Mouse (Mus musculus) brain, embryonic 14.5 days (tissue): Measurements from ENCODE around the gene Ccdc78. TPM values are rescaled to one million over a fixed set of nuclear protein-coding genes. Genes with fewer than 3 reads are reported as not detected.

Source experiments
- DNase-seq: peaks from one replicate; pipeline ENCODE4 v3.0.0-alpha.2; 2011; ENCODE audit warnings: low read depth
- CTCF ChIP-seq: fragments of 200-500 bp; IDR thresholded peaks from 2 replicates; pipeline ENCODE4 v1.5.1; 2012; ENCODE audit warnings: inconsistent platforms, mild to moderate bottlenecking, moderate library complexity, borderline replicate concordance; ENCODE audit not compliant: insufficient read depth, insufficient read length; ENCODE audit errors: extremely low read depth
- POLR2A ChIP-seq: fragments of 200-500 bp; IDR thresholded peaks from 2 replicates; pipeline ENCODE4 v1.6.1; 2012; ENCODE audit warnings: mild to moderate bottlenecking, inconsistent platforms, borderline replicate concordance; ENCODE audit not compliant: poor library complexity, insufficient read depth, insufficient read length, severe bottlenecking; ENCODE audit errors: extremely low read depth
- polyA plus RNA-seq: library from polyadenylated mRNA; depleted of rRNA; stranded (reverse); fragments of >200 nt; gene quantifications from 2 replicates; pipeline ENCODE4 v1.2.3, GENCODE M21; 2012

The Ccdc78 gene
- polyA plus RNA-seq, 1 experiment: 0.08 TPM

DNA sequence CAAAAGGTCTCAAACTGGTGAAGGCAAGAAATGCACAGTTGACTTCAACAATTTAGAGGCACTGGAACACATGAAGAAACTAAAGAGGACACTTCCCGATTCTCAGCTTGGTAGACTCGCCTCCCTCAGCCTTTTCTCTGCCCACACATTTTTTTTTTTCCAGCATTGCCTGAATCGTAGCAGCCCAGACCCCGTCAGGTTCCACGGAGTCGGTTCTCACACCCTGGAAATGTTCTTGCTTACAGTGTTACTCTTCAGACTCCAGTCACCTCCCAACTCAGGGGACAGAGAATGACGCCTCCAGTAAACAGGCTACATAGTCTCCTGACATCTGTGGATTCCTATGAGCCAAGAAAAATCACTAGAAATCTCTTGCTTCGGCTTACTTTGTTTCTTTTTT is 26.2 kb upstream of the Ccdc78 start:
- TF ChIP-seq POLR2A (no peak), CTCF (no peak)
- no peak for DNase-seq

DNA sequence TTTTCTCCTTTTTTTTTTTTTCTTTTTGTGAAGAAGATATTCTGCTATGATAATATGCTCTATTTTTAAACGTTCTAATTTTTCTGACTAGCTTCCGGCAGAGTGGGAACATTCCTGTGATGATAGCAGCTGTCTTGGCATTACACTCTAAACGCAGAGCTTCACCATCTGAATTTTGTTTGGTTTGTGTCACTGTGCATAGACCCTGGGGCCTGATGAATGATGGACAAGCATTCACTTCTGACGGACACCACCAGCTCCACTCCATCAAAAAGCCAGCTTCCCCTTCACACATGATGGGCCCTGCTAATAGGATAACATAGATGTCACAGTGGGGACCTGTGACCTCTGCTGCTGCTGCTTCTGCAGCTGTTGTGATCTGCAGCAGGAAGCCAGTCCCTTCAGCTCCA is 24.8 kb upstream of the Ccdc78 start:
- DNase-seq: no peak
- TF ChIP-seq CTCF (no peak), POLR2A (no peak)

DNA sequence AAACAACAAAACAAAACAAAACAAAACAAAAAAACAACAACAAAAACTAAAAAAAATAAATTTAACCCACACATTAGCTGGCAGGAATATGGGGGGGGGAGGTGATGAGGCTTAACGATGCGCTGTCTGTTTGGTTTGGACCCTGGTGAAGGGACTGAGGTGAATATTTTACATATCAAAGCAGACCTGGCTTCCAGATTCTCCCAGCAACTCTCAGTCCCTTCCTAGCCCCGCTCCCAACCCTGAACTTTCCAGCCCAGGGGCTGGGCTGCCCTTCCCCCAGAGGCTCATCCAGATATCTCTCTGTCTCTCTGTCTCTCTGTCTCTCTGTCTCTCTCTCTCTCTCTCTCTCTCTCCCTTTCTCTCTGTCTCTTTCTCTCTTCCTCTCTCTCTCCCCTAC is 23.8 kb upstream of the Ccdc78 start:
- DNase-seq: no peak
- TF ChIP-seq CTCF (no peak), POLR2A (no peak)

DNA sequence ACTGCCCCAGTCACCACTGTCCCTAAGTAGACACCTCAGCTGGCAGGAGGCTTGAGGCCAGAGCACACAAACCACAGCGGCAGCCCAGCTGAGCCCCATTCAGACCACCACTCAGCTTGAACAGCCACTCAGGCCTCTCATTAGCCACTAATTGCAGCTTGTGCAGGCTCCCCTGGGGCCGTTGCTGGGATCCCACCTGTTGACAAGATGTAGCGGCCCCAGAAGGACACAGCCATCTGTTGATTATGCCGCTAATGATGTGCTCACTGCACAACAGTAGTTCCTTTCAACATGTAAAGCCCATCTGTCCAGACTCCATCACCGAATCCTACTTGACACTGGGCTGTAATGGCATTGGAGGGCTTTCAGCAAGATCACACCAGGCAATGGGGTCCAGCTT is 20.5 kb upstream of the Ccdc78 start:
- TF ChIP-seq POLR2A: no peak
- no peak for TF ChIP-seq CTCF
- peak; percentile 87 for DNase-seq

DNA sequence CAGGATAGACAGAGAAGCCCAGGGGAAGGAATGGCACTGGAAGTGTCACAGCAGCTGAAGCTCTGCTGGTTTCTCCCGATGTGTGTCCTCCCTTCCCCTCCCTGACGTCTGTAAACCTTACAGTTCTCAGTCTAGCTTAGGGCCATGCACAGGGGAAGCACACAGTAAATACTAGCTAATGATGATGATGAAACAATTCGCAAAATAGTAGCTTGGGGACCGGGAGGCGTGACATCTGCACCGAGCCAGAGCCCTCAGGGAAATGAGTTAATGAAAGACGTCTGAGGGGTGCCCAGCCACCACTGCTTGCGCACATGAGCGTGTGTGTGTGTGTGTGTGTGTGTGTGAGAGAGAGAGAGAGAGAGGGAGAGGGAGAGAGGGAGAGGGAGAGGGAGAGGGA is 17.0 kb upstream of the Ccdc78 start:
- no peak for DNase-seq
- no peak for TF ChIP-seq CTCF
- no peak for TF ChIP-seq POLR2A

DNA sequence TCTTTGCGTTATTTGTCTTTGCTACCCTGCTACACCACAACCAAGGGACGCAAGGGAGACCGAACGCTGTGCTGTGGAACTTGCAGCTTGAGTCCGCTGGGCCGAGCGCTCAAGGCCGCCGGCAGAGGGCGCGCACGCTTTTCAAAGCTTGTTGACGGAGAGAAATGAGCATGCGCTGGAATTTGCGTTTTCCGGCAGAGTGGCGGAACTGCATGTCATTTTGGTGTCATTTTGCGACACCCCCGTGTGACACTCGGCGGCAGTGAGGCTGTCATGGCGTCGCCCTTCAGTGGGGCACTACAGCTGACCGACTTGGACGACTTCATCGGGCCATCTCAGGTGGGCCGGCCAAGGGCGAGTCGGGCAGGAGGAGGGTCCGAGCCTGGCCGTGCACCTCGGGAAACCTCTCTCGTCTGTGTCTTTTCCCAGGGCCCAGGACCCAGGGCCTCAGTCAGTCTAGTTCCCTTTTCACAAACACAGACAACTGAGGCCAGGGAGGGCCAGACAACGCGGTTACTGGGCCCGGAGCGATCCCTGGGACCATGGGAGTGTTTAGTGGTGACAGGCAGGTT is 12.7 kb upstream of the Ccdc78 start, which contains the start of gene Narfl:
Narfl (plus strand) TSS at position 228 of the 572 bp plus-strand sequence.
- TF ChIP-seq CTCF (peak; percentile 96), POLR2A (peak; percentile 65; the same call in 1 of the 2 replicates)
- peak; percentile 99 for DNase-seq

DNA sequence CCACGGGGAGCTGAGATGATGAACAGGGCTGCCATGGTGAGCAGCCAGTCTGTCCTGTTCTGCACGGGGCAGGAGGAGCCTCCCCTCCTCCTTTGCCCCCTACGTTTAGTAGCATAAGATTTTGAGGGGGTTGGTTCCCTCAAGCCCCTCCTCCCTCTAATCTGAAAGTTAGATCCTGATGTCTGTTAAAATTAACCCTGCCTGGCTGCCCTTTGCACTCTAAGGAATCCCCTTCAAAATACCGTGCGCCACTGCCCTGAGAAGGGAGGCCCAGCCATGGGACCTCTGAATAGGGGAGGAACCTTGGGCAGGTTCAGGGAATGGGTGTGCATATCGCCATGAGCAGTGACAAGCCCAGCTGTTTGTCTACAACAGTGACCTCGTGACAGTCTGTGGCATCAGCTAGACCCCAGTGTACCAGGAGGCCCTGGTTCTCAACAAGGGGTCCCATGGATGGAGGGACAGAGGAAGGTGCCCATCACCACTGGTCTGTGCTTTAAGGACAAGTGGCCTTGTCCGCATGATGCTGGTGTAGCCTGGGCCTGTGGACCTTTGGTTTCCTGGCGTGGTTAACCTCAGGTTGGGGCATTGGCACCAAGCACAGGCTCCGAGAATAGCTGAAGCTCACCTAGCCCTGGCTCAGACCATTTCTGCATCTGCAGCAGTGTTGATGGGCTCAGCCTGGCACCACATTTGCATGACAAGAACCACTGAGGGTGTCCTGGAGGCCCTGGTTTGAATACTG is 10.9 kb upstream of the Ccdc78 start:
- TF ChIP-seq CTCF: no peak
- TF ChIP-seq POLR2A: no peak
- DNase-seq: no peak

DNA sequence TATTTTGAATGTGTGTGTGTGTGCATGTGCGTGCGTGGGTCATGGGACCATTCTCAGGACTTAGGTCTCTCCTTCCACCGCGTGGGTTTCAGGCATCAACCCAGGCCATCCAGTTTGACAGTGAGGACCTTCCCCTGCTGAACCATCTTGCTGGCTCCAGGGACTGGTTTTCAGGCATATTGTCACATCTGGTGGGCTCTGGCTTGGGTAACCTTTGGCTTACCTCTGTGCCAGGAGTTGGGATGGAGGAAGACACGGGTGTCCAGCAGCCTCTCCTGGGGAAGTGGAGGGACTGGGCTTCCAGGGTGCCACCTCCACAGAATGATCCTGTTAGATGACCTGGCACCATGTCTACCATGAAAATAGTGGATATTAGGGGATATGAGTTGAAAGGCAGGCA is 8.4 kb upstream of the Ccdc78 start:
- no peak for TF ChIP-seq POLR2A
- TF ChIP-seq CTCF: no peak
- no peak for DNase-seq

DNA sequence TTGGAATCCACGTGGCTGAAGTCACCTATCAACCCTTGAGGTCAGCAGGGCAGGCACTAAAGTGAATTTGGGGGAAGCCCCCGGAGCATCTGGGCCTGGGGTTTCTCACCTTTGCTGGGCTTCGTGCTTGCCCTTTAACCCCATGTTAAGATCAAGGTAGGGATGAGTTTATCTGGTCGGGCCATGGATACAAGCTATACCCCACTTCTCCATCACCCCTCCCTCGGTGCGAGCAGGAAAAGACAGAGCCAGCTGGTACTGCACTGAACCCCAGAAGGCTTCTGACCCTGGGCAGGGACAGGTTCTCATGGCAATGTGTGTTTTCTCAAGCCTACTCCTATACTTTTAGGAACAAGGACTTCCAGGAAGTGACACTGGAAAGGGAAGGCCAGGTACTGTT is 5.0 kb upstream of the Ccdc78 start:
- TF ChIP-seq CTCF: no peak
- TF ChIP-seq POLR2A: no peak
- no peak for DNase-seq

DNA sequence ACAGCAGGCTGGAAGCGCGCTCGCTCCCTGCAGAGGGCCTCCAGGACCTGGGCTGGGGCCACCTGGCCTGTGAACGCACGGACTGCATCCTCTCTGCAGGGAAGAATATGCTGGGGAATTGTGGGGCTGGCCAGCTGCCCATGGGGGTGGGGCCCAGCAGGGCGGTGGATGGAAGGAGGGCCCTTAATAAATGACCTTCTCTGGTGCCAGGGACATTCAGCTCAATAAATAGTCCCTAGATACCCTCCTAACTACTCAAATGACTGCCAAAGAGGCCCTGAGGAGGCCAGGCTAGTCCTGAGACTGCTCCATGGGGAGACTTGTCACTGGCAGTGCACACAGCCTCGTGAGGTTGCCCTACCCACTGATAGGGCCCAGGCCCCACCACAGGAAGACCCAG is 3.3 kb upstream of the Ccdc78 start:
- TF ChIP-seq POLR2A (no peak), CTCF (no peak)
- no peak for DNase-seq

DNA sequence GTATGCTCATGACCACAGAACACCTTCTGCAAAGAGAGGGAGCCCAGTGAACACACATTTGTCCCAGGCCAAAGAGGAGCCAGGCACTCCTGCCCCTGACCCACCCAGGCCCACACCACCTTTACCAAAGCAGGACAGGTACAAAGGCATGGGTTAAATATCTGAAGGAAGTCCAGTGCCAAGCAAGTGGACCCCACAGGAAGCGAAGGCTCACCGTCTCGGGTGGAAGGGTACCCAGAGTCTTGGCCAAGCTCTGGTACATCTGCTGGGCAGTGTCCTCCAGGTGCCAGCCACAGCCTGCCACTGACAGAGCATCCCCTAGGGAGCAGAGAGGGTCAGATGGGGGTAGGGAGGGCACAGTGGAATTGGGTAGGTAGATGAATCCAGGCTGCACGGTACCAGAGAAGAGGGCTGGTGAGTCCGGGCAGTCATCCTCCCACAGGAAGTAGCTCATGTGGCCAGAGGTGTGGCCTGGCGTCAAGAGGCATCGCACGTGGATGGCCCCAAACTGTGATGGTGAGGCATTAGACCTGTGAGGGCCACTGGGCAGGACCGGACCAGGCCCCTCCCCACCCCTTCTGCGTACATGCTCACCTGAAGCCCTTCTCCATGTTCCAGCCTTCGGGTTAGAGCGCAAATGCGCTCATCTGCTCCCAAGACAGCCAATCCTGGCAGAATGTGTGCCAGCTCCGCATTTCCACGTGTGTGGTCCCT is 2.4 kb upstream of the Ccdc78 start:
- DNase-seq: no peak

DNA sequence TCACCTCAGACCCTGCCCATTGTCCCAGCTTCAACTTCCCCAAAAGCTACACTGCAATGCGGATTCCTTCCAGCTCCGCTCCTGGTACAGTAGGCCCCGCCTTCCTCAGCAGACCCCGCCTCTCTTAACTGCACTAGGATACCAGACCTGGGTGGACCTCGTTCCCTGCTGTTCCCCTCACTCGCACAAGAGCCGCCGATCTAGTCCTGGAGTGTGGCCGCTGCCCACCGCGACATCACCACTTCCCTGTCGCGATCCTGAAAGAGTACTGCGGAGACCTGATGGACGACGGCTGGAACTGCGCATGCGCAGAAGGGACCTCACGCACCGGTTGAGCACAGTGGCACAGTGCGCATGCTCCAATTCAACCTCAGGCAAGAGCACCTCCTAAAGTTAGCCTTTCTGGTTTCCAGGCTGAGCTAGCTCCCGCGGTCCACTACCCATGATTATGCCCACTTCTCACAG is 1.1 kb upstream of the Ccdc78 start, which contains the start of gene Haghl:
Haghl (minus strand) TSS at position 393 of the 465 bp plus-strand sequence.
- TF ChIP-seq POLR2A (peak; percentile 46; the same call in 1 of the 2 replicates), CTCF (no peak)
- DNase-seq: peak; percentile 98

More for the DNA sequence above, 2.4 kb upstream of the Ccdc78 start:
- TF ChIP-seq CTCF (no peak), POLR2A (no peak)
